ENCODE assay signal across 7 mouse cellular contexts in the genomic region with DNA sequence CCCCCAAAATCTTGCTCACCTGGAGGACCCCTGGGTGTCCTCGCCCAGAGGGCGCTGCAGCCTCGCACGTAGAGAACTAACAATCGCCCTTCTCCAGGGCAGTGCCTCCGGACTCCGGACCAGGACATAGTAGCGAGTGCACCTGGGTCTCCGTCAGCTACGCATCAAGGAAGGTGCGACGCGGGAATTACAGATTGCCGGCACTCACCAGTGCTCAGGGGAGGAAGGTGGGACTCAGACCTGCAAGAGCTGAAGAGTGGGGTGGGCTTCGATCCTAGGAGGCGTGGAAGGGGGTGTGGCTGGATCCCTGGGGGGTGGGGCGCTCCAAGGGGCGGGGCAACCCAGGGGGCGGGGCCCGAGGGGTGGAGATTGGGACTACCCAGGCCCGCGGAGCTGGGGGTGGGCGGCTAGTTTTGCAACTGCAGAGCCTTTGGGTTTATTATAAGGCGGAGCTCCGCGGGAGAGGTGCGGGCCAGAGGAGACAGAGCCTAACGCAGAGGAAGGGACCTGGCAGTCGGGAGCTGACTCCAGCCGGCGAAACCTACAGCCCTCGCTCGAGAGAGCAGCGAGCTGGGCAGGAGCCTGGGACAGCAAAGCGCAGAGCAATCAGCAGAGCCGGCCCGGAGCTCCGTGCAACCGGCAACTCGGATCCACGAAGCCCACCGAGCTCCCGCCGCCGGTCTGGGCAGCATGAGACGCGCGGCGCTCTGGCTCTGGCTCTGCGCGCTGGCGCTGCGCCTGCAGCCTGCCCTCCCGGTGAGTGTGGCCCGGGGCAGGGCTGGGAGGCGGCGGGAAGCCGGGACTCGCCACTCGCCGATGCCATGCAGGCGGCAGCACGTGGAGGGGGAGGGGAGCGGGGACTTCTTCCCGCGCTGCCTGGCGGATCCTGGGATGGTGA. TPM values are rescaled to one million over a fixed set of nuclear protein-coding genes. Genes with fewer than 3 reads are reported as not detected.
DNase-seq lines count a peak whose midpoint lies in the region; ATAC-seq lines count a peak whose summit lies in the region.

Gene Sdc1 (plus strand): TSS at position 378 of the 898 bp plus-strand sequence.

- no peaks in the 10 kb centered on the region for H3K9me3 ChIP-seq in hindbrain, embryonic 14.5 days (ENCODE audit: control insufficient read depth, low read length)

- no peaks in the 10 kb centered on the region for H3K27me3 ChIP-seq in hindbrain, embryonic 14.5 days (ENCODE audit: control insufficient read depth, insufficient read depth, low read length)

- WGBS in hindbrain, embryonic 14.5 days: under 1% methylated on average over 67 of the region's 67 CpGs

- peaks cover 17% of the 10 kb centered on the region; the same call in 1 of the 2 replicates for H3K4me1 ChIP-seq in hindbrain, embryonic 14.5 days (replicated peaks; ENCODE audit: control insufficient read depth, insufficient read depth, low read length)

- peak; percentile 84 for ATAC-seq in hindbrain, embryonic 14.5 days (ENCODE audit: low FRiP score)

- H3K36me3 ChIP-seq in hindbrain, embryonic 14.5 days (replicated peaks; ENCODE audit: control insufficient read depth, insufficient read depth): no peaks in the 10 kb centered on the region

- peak within 1 kb of the TSS; percentile 75 for H3K9ac ChIP-seq in hindbrain, embryonic 14.5 days

- H3K4me2 ChIP-seq in hindbrain, embryonic 14.5 days (replicated peaks): peak within 1 kb of the TSS; percentile 98

- intact Hi-C loops in left cerebral cortex, postnatal 36 days (cut with DNase I): loop anchor here (10.0 kb wide), 1 partner anchor 234 kb away; no protein-coding TSS in a partner anchor

- peak within 1 kb of the TSS; percentile 71 for H3K4me3 ChIP-seq in hindbrain, embryonic 14.5 days (replicated peaks; ENCODE audit: low read length)

- H3K27ac ChIP-seq in hindbrain, embryonic 14.5 days: peak within 1 kb of the TSS; percentile 72

- DNase-seq in adipocyte (ENCODE audit: low spot score): peak; percentile 71
- DNase-seq in cerebellum, postnatal 25 days: peak; percentile 87 to 90
- peak; percentile 38 for DNase-seq in gastrocnemius, adult 18-20 months (ENCODE audit: low spot score)
- peak; percentile 59 for DNase-seq in hindbrain, embryonic 14.5 days (ENCODE audit: low spot score)
- peak; percentile 37 to 39 for DNase-seq in left cerebral cortex, postnatal 36 days (ENCODE audit: low spot score in 2 of 2)
- peak; percentile 90 for DNase-seq in mesoderm, embryonic 11.5 days (ENCODE audit: low read depth, low spot score)
- peak; percentile 52 to 56 for DNase-seq in spleen, adult 18-20 months

RNA-seq across cellular contexts. Expression of gene Sdc1, which starts in this region (rescaled TPM):
- total RNA-seq in gastrocnemius, adult 18-20 months (2021): 1 to 10 TPM; 2.2 to 3.1 TPM
- polyA plus RNA-seq in hindbrain, embryonic 14.5 days (2014; fragmentation: Nextera tagmentation; extraction: Ambion mirVana): 16.8 and 18.1 TPM in 2 replicates
- total RNA-seq in left cerebral cortex, postnatal 36 days (2021): 1 to 10 TPM; 1.4 to 1.6 TPM

Comparison
In these comparisons a context has a peak if more than half of its experiments do, and no peak if none do; other contexts are left out.
1. Peak in every context shown above with its lines: DNase-seq, ATAC-seq, H3K4me3 ChIP-seq and H3K27ac ChIP-seq.
2. DNase-seq: peak in every context shown above with its lines; median percentile 90 in mesoderm, embryonic 11.5 days; 88 in cerebellum, postnatal 25 days; 71 in adipocyte; 59 in hindbrain, embryonic 14.5 days; 54 in spleen, adult 18-20 months; 38 in gastrocnemius, adult 18-20 months; 38 in left cerebral cortex, postnatal 36 days.